Mouse (Mus musculus) Patski (cell line): Measurements from ENCODE around the gene Chrne. TPM values are rescaled to one million over a fixed set of nuclear protein-coding genes. Genes with fewer than 3 reads are reported as not detected.

Source experiments
- ATAC-seq: fragments of 100-300 bp; one replicate; pipeline ENCODE4 v1.8.0; 2021
- CTCF ChIA-PET: fragments of 350-600 bp; sonication (Branson Sonifier 250); formaldehyde crosslinking; loops from one replicate; lab custom pipeline; 2022; ENCODE audit warnings: inconsistent platforms; lab: Charles Lee
- POLR2A ChIA-PET: fragments of 350-600 bp; sonication (Branson Sonifier 250); formaldehyde crosslinking; loops from one replicate; lab custom pipeline; 2022; ENCODE audit warnings: antibody characterized with exemption, inconsistent platforms; lab: Charles Lee
- DNase-seq: peaks from one replicate; pipeline ENCODE4 v3.0.0-alpha.2; 2011; ENCODE audit warnings: low read depth, low spot score
- H3K27me3 ChIP-seq: fragments of 371-371 bp; one replicate; pipeline ENCODE4 v1.5.1; 2021
- CTCF ChIP-seq: fragments of 100-300 bp; IDR thresholded peaks from one replicate; pipeline ENCODE4 v1.5.1; 2021
- in situ Hi-C: fragments of 300-500 bp; cut with MboI; formaldehyde crosslinking; loops from 3 replicates; pipeline ENCODE4 v1.11.1; 2018; ENCODE audit warnings: low pct_unique_long_range_greater_than_20kb, mixed read lengths
- polyA plus RNA-seq: library from polyadenylated mRNA; unstranded; gene quantifications from one replicate; pipeline ENCODE4 v1.2.3, GENCODE M21; 2021

Chrne gene
- polyA plus RNA-seq, 1 experiment from 2014 or later = not detected

GRCm38 (mm10) chr11:70612505-70612904 is 6.5 kb downstream of the Chrne start:
- ChIA-PET POLR2A (no interaction called here), CTCF (interaction anchor here (1.2 kb wide), 1 partner anchor 51 kb away, joined by 3 read pairs; no protein-coding TSS in a partner anchor)
- no peak for DNase-seq
- no peak for TF ChIP-seq CTCF
- in situ Hi-C loops = no loop called here
- no peak for ATAC-seq
- H3K27me3 ChIP-seq = no peaks in the 10 kb centered on the region

GRCm38 (mm10) chr11:70610752-70611151 is 8.3 kb downstream of the Chrne start:
- DNase-seq (no peak), ATAC-seq (no peak)
- in situ Hi-C loops = no loop called here
- H3K27me3 ChIP-seq = no peaks in the 10 kb centered on the region
- no peak for TF ChIP-seq CTCF
- ChIA-PET CTCF (no interaction called here), POLR2A (interaction anchor here (1.0 kb wide), 1 partner anchor 91 kb away, joined by 3 read pairs; no protein-coding TSS in a partner anchor)

GRCm38 (mm10) chr11:70608381-70609066 is 10.5 kb downstream of the Chrne start:
- no peaks in the 10 kb centered on the region for H3K27me3 ChIP-seq
- POLR2A ChIA-PET = no interaction called here
- no peak for DNase-seq
- TF ChIP-seq CTCF = no peak
- ATAC-seq = no peak
- in situ Hi-C loops = loop anchor here (5.0 kb wide), 1 partner anchor 91 kb away; the partner anchor contains the start of gene Gltpd2
- CTCF ChIA-PET = interaction anchor here (1.1 kb wide), 1 partner anchor 10 kb away, joined by 4 read pairs; no protein-coding TSS in a partner anchor

DNA sequence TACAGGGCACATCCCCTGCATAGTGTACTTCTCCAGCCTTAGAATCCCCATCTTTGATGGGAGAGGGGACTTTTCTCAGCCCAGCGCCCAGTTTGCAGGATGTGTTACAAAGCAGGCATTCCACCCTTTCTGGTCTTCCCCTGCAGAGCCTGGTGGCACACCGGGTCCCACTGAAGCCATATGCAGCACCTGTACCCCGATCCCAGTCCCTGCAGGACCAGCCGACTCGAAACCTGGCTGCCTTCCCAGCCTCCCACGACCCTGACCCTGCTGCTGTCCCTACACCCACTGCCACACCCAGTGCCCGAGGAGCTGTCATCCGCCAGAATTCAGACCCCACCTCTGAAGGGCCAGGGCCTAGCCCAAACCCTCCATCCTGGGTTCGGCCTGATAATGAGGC is 11.4 kb downstream of the Chrne start:
- CTCF ChIA-PET = no interaction called here
- POLR2A ChIA-PET = no interaction called here
- in situ Hi-C loops = loop anchor here (5.0 kb wide), 1 partner anchor 90 kb away; the partner anchor contains the start of gene Gltpd2
- TF ChIP-seq CTCF = no peak
- H3K27me3 ChIP-seq = no peaks in the 10 kb centered on the region
- ATAC-seq (no peak), DNase-seq (no peak)

DNA sequence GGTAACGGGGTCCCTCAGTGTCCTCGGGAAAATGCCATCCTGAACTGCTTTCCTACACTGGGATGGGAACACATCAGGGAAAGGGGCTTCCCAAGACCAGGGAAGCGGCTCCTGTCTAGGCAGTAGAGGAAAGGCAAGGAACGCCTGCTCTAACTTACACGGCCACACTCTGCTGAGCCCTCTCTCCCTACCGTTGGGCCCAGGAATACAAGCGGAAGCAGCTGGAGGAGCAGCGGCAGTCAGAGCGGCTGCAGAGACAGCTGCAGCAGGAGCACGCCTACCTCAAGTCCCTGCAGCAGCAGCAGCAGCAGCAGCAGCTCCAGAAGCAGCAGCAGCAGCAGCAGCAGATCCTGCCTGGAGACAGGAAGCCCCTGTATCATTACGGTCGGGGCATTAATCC is 12.3 kb downstream of the Chrne start:
- H3K27me3 ChIP-seq = no peaks in the 10 kb centered on the region
- ATAC-seq (no peak), DNase-seq (no peak)
- ChIA-PET POLR2A (no interaction called here), CTCF (no interaction called here)
- in situ Hi-C loops = loop anchor here (5.0 kb wide), 1 partner anchor 89 kb away; the partner anchor contains the start of gene Gltpd2
- no peak for TF ChIP-seq CTCF

- no peaks in the 10 kb centered on the region for H3K27me3 ChIP-seq
- CTCF ChIA-PET = no interaction called here
- DNase-seq = no peak
- no peak for ATAC-seq
- POLR2A ChIA-PET = interaction anchor here (0.6 kb wide), 2 partner anchors 42 to 98 kb away, joined by 3 read pairs; no protein-coding TSS in a partner anchor
- in situ Hi-C loops = loop anchor here (5.0 kb wide), 1 partner anchor 88 kb away; the partner anchor contains the start of gene Gltpd2
- no peak for TF ChIP-seq CTCF
These were observed 13.9 kb downstream of the Chrne start for GRCm38 (mm10) chr11:70605024-70605566.

DNA sequence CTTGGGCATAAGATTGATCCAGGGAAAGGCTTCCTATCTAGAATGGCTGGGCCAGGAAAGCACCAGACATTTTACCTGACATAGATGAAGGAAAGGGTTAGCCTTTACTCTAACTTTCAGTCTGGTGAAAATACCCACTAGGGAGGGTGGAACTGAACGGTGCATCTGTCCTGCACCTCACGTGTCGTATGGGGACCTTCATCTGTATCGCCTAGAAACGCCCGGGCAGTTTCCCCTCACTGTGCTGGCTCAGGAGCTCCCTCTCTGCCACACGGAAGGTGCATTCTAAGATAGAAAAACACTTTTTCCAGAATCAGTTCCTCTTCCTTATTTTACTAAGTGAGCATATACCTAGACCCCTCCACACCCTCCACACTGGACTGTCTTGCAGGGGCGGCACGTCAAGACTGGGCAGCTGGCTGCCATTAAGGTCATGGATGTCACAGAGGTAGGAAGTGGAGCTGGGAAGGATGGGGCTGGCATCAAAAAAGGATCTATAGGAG is 20.5 kb downstream of the Chrne start:
- ATAC-seq (no peak), DNase-seq (no peak)
- in situ Hi-C loops = loop anchor here (5.0 kb wide), 1 partner anchor 56 kb away; the partner anchor contains the start of gene Pld2
- CTCF ChIA-PET = interaction anchor here (0.9 to 2.1 kb wide), 2 partner anchors 11 to 74 kb away, joined by 4 to 6 read pairs; partner anchors contain the start of gene Psmb6
- POLR2A ChIA-PET = interaction anchor here (0.5 kb wide), 1 partner anchor 35 kb away, joined by 3 read pairs; no protein-coding TSS in a partner anchor
- no peak for TF ChIP-seq CTCF
- H3K27me3 ChIP-seq = no peaks in the 10 kb centered on the region

GRCm38 (mm10) chr11:70597301-70597700 is 21.7 kb downstream of the Chrne start:
- H3K27me3 ChIP-seq = no peaks in the 10 kb centered on the region
- no peak for ATAC-seq
- POLR2A ChIA-PET = no interaction called here
- CTCF ChIA-PET = interaction anchor here (2.1 kb wide), 1 partner anchor 72 kb away, joined by 6 read pairs; the partner anchor contains the start of gene Psmb6
- in situ Hi-C loops = loop anchor here (5.0 kb wide), 1 partner anchor 55 kb away; the partner anchor contains the start of gene Pld2
- DNase-seq = no peak
- no peak for TF ChIP-seq CTCF

DNA sequence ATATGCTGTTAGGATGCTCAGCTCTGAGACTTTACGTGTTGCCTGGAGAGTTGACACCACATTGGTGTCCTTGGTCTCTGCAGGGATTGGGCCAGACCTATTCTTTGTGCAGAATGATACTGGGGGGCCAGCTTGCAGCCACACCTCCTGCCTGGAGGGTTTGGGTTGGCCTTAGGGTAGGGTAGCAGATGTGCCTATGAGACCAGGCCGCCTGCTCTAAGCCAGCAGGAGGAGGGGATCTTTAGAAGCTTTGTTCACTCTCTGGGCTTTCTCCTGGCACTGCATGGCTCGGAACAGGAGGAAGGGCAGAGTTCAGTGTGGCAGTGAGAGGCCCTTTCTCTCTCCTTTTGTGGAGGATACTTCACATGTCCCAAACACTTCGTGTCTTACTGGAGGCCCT is 22.9 kb downstream of the Chrne start:
- ChIA-PET CTCF (no interaction called here), POLR2A (no interaction called here)
- DNase-seq = no peak
- in situ Hi-C loops = loop anchor here (5.0 kb wide), 1 partner anchor 54 kb away; the partner anchor contains the start of gene Pld2
- TF ChIP-seq CTCF = no peak
- ATAC-seq = no peak
- H3K27me3 ChIP-seq = no peaks in the 10 kb centered on the region

- in situ Hi-C loops = loop anchor here (5.0 kb wide), 1 partner anchor 53 kb away; the partner anchor contains the start of gene Pld2
- POLR2A ChIA-PET = no interaction called here
- TF ChIP-seq CTCF = no peak
- ATAC-seq (no peak), DNase-seq (no peak)
- CTCF ChIA-PET = no interaction called here
- no peaks in the 10 kb centered on the region for H3K27me3 ChIP-seq
These were observed 23.4 kb downstream of the Chrne start for GRCm38 (mm10) chr11:70595638-70596037.
